Mouse (Mus musculus): Measurements from ENCODE around the gene Lsamp. TPM values are rescaled to one million over a fixed set of nuclear protein-coding genes. Genes with fewer than 3 reads are reported as not detected.

Gene Lsamp
- polyA plus RNA-seq, 1 experiment: not detected

- TF ChIP-seq POLR2A (IDR thresholded peaks at IDR 0.05; ENCODE audit: insufficient read depth, low read length) (no peak), EP300 (IDR thresholded peaks at IDR 0.05; ENCODE audit: insufficient read depth, low read depth, low read length) (no peak), CTCF (IDR thresholded peaks at IDR 0.05; ENCODE audit: low read depth, low read length) (no peak)
- no peaks in the 10 kb centered on the region for H3K36me3 ChIP-seq (ENCODE audit: control insufficient read depth, insufficient read depth, low read length, poor library complexity, severe bottlenecking)
- H3K4me1 ChIP-seq (ENCODE audit: control insufficient read depth, insufficient read depth, low read length): no peaks in the 10 kb centered on the region
- no peak overlapping the region for H3K4me3 ChIP-seq (ENCODE audit: low read depth, low read length)
- no peaks in the 10 kb centered on the region for H3K9me3 ChIP-seq (replicated peaks; ENCODE audit: control insufficient read depth, insufficient read depth, low read length, poor library complexity, severe bottlenecking)
- no peak overlapping the region for H3K9ac ChIP-seq (ENCODE audit: low read depth, poor library complexity, severe bottlenecking)
- no peaks in the 10 kb centered on the region for H3K27me3 ChIP-seq (ENCODE audit: control insufficient read depth, insufficient read depth, low read length, poor library complexity, severe bottlenecking)
- H3K27ac ChIP-seq (ENCODE audit: insufficient read depth, low read length): no peak overlapping the region
Measured at GRCm38 (mm10) chr16:40740273-40740672, 756.1 kb downstream of the Lsamp start.

GRCm38 (mm10) chr16:40827191-40827590 is 843.0 kb downstream of the Lsamp start:
- Histone ChIP-seq H3K4me3 (ENCODE audit: low read depth, low read length) (no peak overlapping the region), H3K9me3 (replicated peaks; ENCODE audit: control insufficient read depth, insufficient read depth, low read length, poor library complexity, severe bottlenecking) (no peaks in the 10 kb centered on the region), H3K27ac (ENCODE audit: insufficient read depth, low read length) (no peak overlapping the region), H3K36me3 (ENCODE audit: control insufficient read depth, insufficient read depth, low read length, poor library complexity, severe bottlenecking) (no peaks in the 10 kb centered on the region), H3K4me1 (ENCODE audit: control insufficient read depth, insufficient read depth, low read length) (no peaks in the 10 kb centered on the region), H3K27me3 (ENCODE audit: control insufficient read depth, insufficient read depth, low read length, poor library complexity, severe bottlenecking) (no peaks in the 10 kb centered on the region), H3K9ac (ENCODE audit: low read depth, poor library complexity, severe bottlenecking) (no peak overlapping the region)
- no peak for TF ChIP-seq EP300 (IDR thresholded peaks at IDR 0.05; ENCODE audit: insufficient read depth, low read depth, low read length)
- TF ChIP-seq POLR2A (IDR thresholded peaks at IDR 0.05; ENCODE audit: insufficient read depth, low read length): no peak
- no peak for TF ChIP-seq CTCF (IDR thresholded peaks at IDR 0.05; ENCODE audit: low read depth, low read length)

GRCm38 (mm10) chr16:40831536-40831935 is 847.4 kb downstream of the Lsamp start:
- no peak for TF ChIP-seq CTCF (IDR thresholded peaks at IDR 0.05; ENCODE audit: low read depth, low read length)
- no peak overlapping the region for H3K27ac ChIP-seq (ENCODE audit: insufficient read depth, low read length)
- no peaks in the 10 kb centered on the region for H3K27me3 ChIP-seq (ENCODE audit: control insufficient read depth, insufficient read depth, low read length, poor library complexity, severe bottlenecking)
- no peaks in the 10 kb centered on the region for H3K9me3 ChIP-seq (replicated peaks; ENCODE audit: control insufficient read depth, insufficient read depth, low read length, poor library complexity, severe bottlenecking)
- no peak overlapping the region for H3K9ac ChIP-seq (ENCODE audit: low read depth, poor library complexity, severe bottlenecking)
- no peak overlapping the region for H3K4me3 ChIP-seq (ENCODE audit: low read depth, low read length)
- H3K4me1 ChIP-seq (ENCODE audit: control insufficient read depth, insufficient read depth, low read length): no peaks in the 10 kb centered on the region
- H3K36me3 ChIP-seq (ENCODE audit: control insufficient read depth, insufficient read depth, low read length, poor library complexity, severe bottlenecking): no peaks in the 10 kb centered on the region

- Histone ChIP-seq H3K9ac (ENCODE audit: low read depth, poor library complexity, severe bottlenecking) (no peak overlapping the region), H3K36me3 (ENCODE audit: control insufficient read depth, insufficient read depth, low read length, poor library complexity, severe bottlenecking) (no peaks in the 10 kb centered on the region), H3K27ac (ENCODE audit: insufficient read depth, low read length) (no peak overlapping the region), H3K27me3 (ENCODE audit: control insufficient read depth, insufficient read depth, low read length, poor library complexity, severe bottlenecking) (no peaks in the 10 kb centered on the region), H3K4me3 (ENCODE audit: low read depth, low read length) (no peak overlapping the region), H3K9me3 (replicated peaks; ENCODE audit: control insufficient read depth, insufficient read depth, low read length, poor library complexity, severe bottlenecking) (no peaks in the 10 kb centered on the region), H3K4me1 (ENCODE audit: control insufficient read depth, insufficient read depth, low read length) (no peaks in the 10 kb centered on the region)
- no peak for TF ChIP-seq CTCF (IDR thresholded peaks at IDR 0.05; ENCODE audit: low read depth, low read length)
- TF ChIP-seq EP300 (IDR thresholded peaks at IDR 0.05; ENCODE audit: insufficient read depth, low read depth, low read length): no peak
- no peak for TF ChIP-seq POLR2A (IDR thresholded peaks at IDR 0.05; ENCODE audit: insufficient read depth, low read length)
Measured at GRCm38 (mm10) chr16:40841765-40842164, 857.6 kb downstream of the Lsamp start.

GRCm38 (mm10) chr16:40866733-40867132 is 882.6 kb downstream of the Lsamp start:
- Histone ChIP-seq H3K4me3 (ENCODE audit: low read depth, low read length) (no peak overlapping the region), H3K9ac (ENCODE audit: low read depth, poor library complexity, severe bottlenecking) (no peak overlapping the region), H3K4me1 (ENCODE audit: control insufficient read depth, insufficient read depth, low read length) (no peaks in the 10 kb centered on the region), H3K27ac (ENCODE audit: insufficient read depth, low read length) (no peak overlapping the region), H3K9me3 (replicated peaks; ENCODE audit: control insufficient read depth, insufficient read depth, low read length, poor library complexity, severe bottlenecking) (no peaks in the 10 kb centered on the region), H3K27me3 (ENCODE audit: control insufficient read depth, insufficient read depth, low read length, poor library complexity, severe bottlenecking) (no peaks in the 10 kb centered on the region), H3K36me3 (ENCODE audit: control insufficient read depth, insufficient read depth, low read length, poor library complexity, severe bottlenecking) (no peaks in the 10 kb centered on the region)
- no peak for TF ChIP-seq CTCF (IDR thresholded peaks at IDR 0.05; ENCODE audit: low read depth, low read length)
- no peak for TF ChIP-seq POLR2A (IDR thresholded peaks at IDR 0.05; ENCODE audit: insufficient read depth, low read length)
- TF ChIP-seq EP300 (IDR thresholded peaks at IDR 0.05; ENCODE audit: insufficient read depth, low read depth, low read length): no peak

- TF ChIP-seq EP300 (IDR thresholded peaks at IDR 0.05; ENCODE audit: insufficient read depth, low read depth, low read length) (no peak), CTCF (IDR thresholded peaks at IDR 0.05; ENCODE audit: low read depth, low read length) (no peak)
- H3K9me3 ChIP-seq (replicated peaks; ENCODE audit: control insufficient read depth, insufficient read depth, low read length, poor library complexity, severe bottlenecking): no peaks in the 10 kb centered on the region
- H3K27me3 ChIP-seq (ENCODE audit: control insufficient read depth, insufficient read depth, low read length, poor library complexity, severe bottlenecking): no peaks in the 10 kb centered on the region
- H3K4me3 ChIP-seq (ENCODE audit: low read depth, low read length): no peak overlapping the region
- H3K4me1 ChIP-seq (ENCODE audit: control insufficient read depth, insufficient read depth, low read length): no peaks in the 10 kb centered on the region
- H3K36me3 ChIP-seq (ENCODE audit: control insufficient read depth, insufficient read depth, low read length, poor library complexity, severe bottlenecking): no peaks in the 10 kb centered on the region
- no peak overlapping the region for H3K27ac ChIP-seq (ENCODE audit: insufficient read depth, low read length)
- H3K9ac ChIP-seq (ENCODE audit: low read depth, poor library complexity, severe bottlenecking): no peak overlapping the region
Measured at GRCm38 (mm10) chr16:40878301-40878700, 894.1 kb downstream of the Lsamp start.
